In genomic region chr9:66126456-66127192, GRCm38 (mm10) we compare ENCODE assay signal across 8 mouse cellular contexts. TPM values are rescaled to one million over a fixed set of nuclear protein-coding genes. Genes with fewer than 3 reads are reported as not detected.
A peak's percentile ranks its signal among the peaks of the same experiment; 100 is the strongest.
DNase-seq lines count a peak whose midpoint lies in the region; ATAC-seq lines count a peak whose summit lies in the region.

TSS of gene Snx1 (minus strand) at chr9:66126587.
TSS of gene Ciao2a (plus strand) at chr9:66126611.

- H3K27ac ChIP-seq in lung, embryonic 16.5 days (ENCODE audit: low read length): peak within 1 kb of the TSS; percentile 73

- peak within 1 kb of the TSS; percentile 64 for H3K4me3 ChIP-seq in lung, embryonic 16.5 days (ENCODE audit: low read length)

- ATAC-seq in hematopoietic stem cell, adult 5-6 weeks (replicated peaks in 1 of 2; ENCODE audit: insufficient read depth in 1 of 2, low FRiP score in 2 of 2, low TSS enrichment in 1 of 2, low read depth in 1 of 2, poor library complexity in 2 of 2, severe bottlenecking in 2 of 2): peak; percentile 72 to 76
- peak; percentile 79 for ATAC-seq in lung, embryonic 16.5 days (ENCODE audit: low read depth)

- peak within 1 kb of the TSS; percentile 84 for H3K4me2 ChIP-seq in lung, embryonic 16.5 days (ENCODE audit: low read depth, low read length)

- peaks cover 24% of the 10 kb centered on the region for H3K4me1 ChIP-seq in lung, embryonic 16.5 days (replicated peaks; ENCODE audit: control insufficient read depth, insufficient read depth, low read length)

- H3K9me3 ChIP-seq in lung, embryonic 16.5 days (ENCODE audit: control insufficient read depth, low read length): no peaks in the 10 kb centered on the region

- peak; percentile 100 for DNase-seq in MEL-GATA-1-ER (ENCODE audit: extremely low read depth, low read depth)
- DNase-seq in cerebellum, adult 8-10 months: peak; percentile 91
- peak; percentile 97 for DNase-seq in forelimb bud, embryonic 11.5 days (ENCODE audit: low read depth, low spot score)
- peak; percentile 92 for DNase-seq in layer of hippocampus, adult 9-10 months (ENCODE audit: low spot score)
- DNase-seq in ovary, postnatal 10 days (ENCODE audit: low spot score): peak; percentile 64
- peak; percentile 91 to 95 for DNase-seq in thymus, postnatal 10 days (ENCODE audit: low spot score in 2 of 2)

- peak within 1 kb of the TSS; percentile 69 for H3K9ac ChIP-seq in lung, embryonic 16.5 days (ENCODE audit: low read length)

- WGBS in lung, embryonic 16.5 days: under 1% methylated on average over 34 of the region's 34 CpGs

- no peaks in the 10 kb centered on the region for H3K27me3 ChIP-seq in lung, embryonic 16.5 days (ENCODE audit: control insufficient read depth, insufficient read depth, low read depth, low read length)

- peaks cover 3% of the 10 kb centered on the region; the same call in 1 of the 2 replicates for H3K36me3 ChIP-seq in lung, embryonic 16.5 days (ENCODE audit: control insufficient read depth, insufficient read depth, low read length)

RNA-seq across cellular contexts. Expression of gene Snx1, which starts in this region (rescaled TPM):
- total RNA-seq in hematopoietic stem cell, adult 5-6 weeks (2017): 110 and 128 TPM in 2 replicates
- 123 TPM in 2 replicates for polyA plus RNA-seq in lung, embryonic 16.5 days (2015; fragmentation: Nextera tagmentation; extraction: Ambion mirVana)

RNA-seq across cellular contexts. Expression of gene Ciao2a, which starts in this region (rescaled TPM):
- 118 and 142 TPM in 2 replicates for total RNA-seq in hematopoietic stem cell, adult 5-6 weeks (2017)
- polyA plus RNA-seq in lung, embryonic 16.5 days (2015; fragmentation: Nextera tagmentation; extraction: Ambion mirVana): 139 and 141 TPM in 2 replicates

Comparison
In these comparisons a context has a peak if more than half of its experiments do, and no peak if none do; other contexts are left out.
1. Peak in every context shown above with its lines: DNase-seq, ATAC-seq, H3K4me3 ChIP-seq and H3K27ac ChIP-seq.